7 mouse cellular contexts compared by ENCODE assay signal in genomic region chr16:33344379-33344778, GRCm38 (mm10). TPM values are rescaled to one million over a fixed set of nuclear protein-coding genes. Genes with fewer than 3 reads are reported as not detected.
DNase-seq lines count a peak whose midpoint lies in the region; ATAC-seq and TF ChIP-seq lines count a peak whose summit lies in the region.

No protein-coding gene starts in this region.

- intact Hi-C loops in left cerebral cortex, postnatal 14 days (cut with DNase I), result no loop called here

- ATAC-seq in CD4-positive, CD25-positive, alpha-beta regulatory T cell, adult 4 months, result peak; percentile 15

- DNase-seq in frontal cortex, postnatal 10 days (ENCODE audit: low spot score in 2 of 2), result peak; percentile 31 to 43
- DNase-seq in left cerebral cortex, postnatal 14 days (ENCODE audit: low spot score in 2 of 2), result peak; percentile 72 to 76
- no peak for DNase-seq in lung, adult 18-20 months
- no peak for DNase-seq in urinary bladder, postnatal 14 days (ENCODE audit: low spot score)
- no peak for DNase-seq in cerebellum, adult 9-11 months

- no peak overlapping the region for H3ac ChIP-seq in C2C12 (ENCODE audit: control insufficient read depth, insufficient read length, low read depth)

- no peaks in the 10 kb centered on the region for H3K27me3 ChIP-seq in C2C12 (ENCODE audit: control insufficient read depth, insufficient read depth, insufficient read length)

- TF ChIP-seq CTCF in C2C12 (IDR thresholded peaks at IDR 0.05; ENCODE audit: control insufficient read depth, insufficient read depth, insufficient read length), result no peak

- no peaks in the 10 kb centered on the region for H3K79me3 ChIP-seq in C2C12 (ENCODE audit: low read depth)

- H3K79me2 ChIP-seq in C2C12 (ENCODE audit: control insufficient read depth, insufficient read depth), result no peaks in the 10 kb centered on the region

- H3K4me3 ChIP-seq in C2C12 (ENCODE audit: insufficient read depth, poor library complexity, severe bottlenecking), result no peak overlapping the region

- no peaks in the 10 kb centered on the region for H3K36me3 ChIP-seq in C2C12 (ENCODE audit: control insufficient read depth, insufficient read depth)

TF ChIP-seq in C2C12, 6 proteins besides CTCF, POLR2A, EP300 and RAD21:
- TF ChIP-seq USF1 (IDR thresholded peaks at IDR 0.05; ENCODE audit: low read depth) (peak; percentile 68), FOSL1 (IDR thresholded peaks at IDR 0.05; ENCODE audit: insufficient read depth, low read length, poor library complexity, severe bottlenecking) (no peak), MYOD1 (IDR thresholded peaks at IDR 0.05; ENCODE audit: control insufficient read depth, insufficient read length, low read depth) (no peak)

RNA-seq across cellular contexts. Expression of gene Zfp148, which starts 36.3 kb away (rescaled TPM):
- 6.5 TPM for polyA plus RNA-seq in C2C12 (2012; fragmentation: generic; extraction: Trizol)
- 10 to 100 TPM; 44.3 to 57.6 TPM for polyA plus RNA-seq in CD4-positive, CD25-positive, alpha-beta regulatory T cell, adult 4 months (2017; shearing (Covaris generic))
- total RNA-seq in left cerebral cortex, postnatal 14 days (2021), result 100 to 1,000 TPM; 101 to 109 TPM

Comparison
In these comparisons a context has a peak if more than half of its experiments do, and no peak if none do; other contexts are left out.
1. DNase-seq: peak in frontal cortex, postnatal 10 days (2 of 2) and left cerebral cortex, postnatal 14 days (2 of 2); none in lung, adult 18-20 months (0 of 2), urinary bladder, postnatal 14 days (single experiment) and cerebellum, adult 9-11 months (single experiment).